Mouse (Mus musculus) heart, adult 2 months (tissue): Measurements from ENCODE around the gene Ift122. TPM values are rescaled to one million over a fixed set of nuclear protein-coding genes. Genes with fewer than 3 reads are reported as not detected.

ENCODE experiments used
- DNase-seq, 2 experiments: peaks; one replicate each; pipeline ENCODE4 v3.0.0; 2021
- H3K27ac ChIP-seq: fragments of 200-600 bp; 2 replicates; pipeline ENCODE4 v1.8.1; 2022
- H3K27me3 ChIP-seq: fragments of 200-500 bp; 2 replicates; pipeline ENCODE4 v1.6.1; 2012; ENCODE audit warnings: mild to moderate bottlenecking, low read length, inconsistent platforms, mixed read lengths; ENCODE audit not compliant: control insufficient read depth, insufficient read depth
- H3K36me3 ChIP-seq: fragments of 200-500 bp; 2 replicates; pipeline ENCODE4 v1.6.1; 2012; ENCODE audit warnings: low read length, inconsistent platforms; ENCODE audit not compliant: control insufficient read depth, insufficient read depth
- H3K4me1 ChIP-seq: fragments of 200-500 bp; 2 replicates; pipeline ENCODE4 v1.6.1; 2011; ENCODE audit warnings: low read length; ENCODE audit not compliant: control insufficient read depth, insufficient read depth
- H3K4me3 ChIP-seq: fragments of 200-600 bp; 2 replicates; pipeline ENCODE4 v1.8.1; 2022
- H3K79me2 ChIP-seq: fragments of 200-500 bp; replicated peaks from 2 replicates; pipeline ENCODE4 v1.6.1; 2012; ENCODE audit warnings: mild to moderate bottlenecking, inconsistent platforms, low read length, moderate library complexity, mixed read lengths; ENCODE audit not compliant: control insufficient read depth, insufficient read depth
- H3K9ac ChIP-seq: fragments of 200-500 bp; 2 replicates; pipeline ENCODE4 v1.6.1; 2012; ENCODE audit warnings: low read depth, mild to moderate bottlenecking, control low read depth, inconsistent platforms, low read length, mixed read lengths
- CTCF ChIP-seq: fragments of 200-600 bp; IDR thresholded peaks from 2 replicates; pipeline ENCODE4 v1.8.1; 2022; ENCODE audit warnings: antibody characterized with exemption, mild to moderate bottlenecking, moderate library complexity
- EP300 ChIP-seq: fragments of 200-500 bp; IDR thresholded peaks from 2 replicates; pipeline ENCODE4 v1.6.1; 2011; ENCODE audit warnings: low read depth, low read length, control low read depth; ENCODE audit not compliant: insufficient read depth
- POLR2A ChIP-seq: fragments of 200-500 bp; IDR thresholded peaks from 2 replicates; pipeline ENCODE4 v1.6.1; 2011; ENCODE audit warnings: mild to moderate bottlenecking, low read depth, low read length, control low read depth; ENCODE audit not compliant: insufficient read depth
- WGBS: fragments of 180-500 bp; shearing (Covaris S2); methylation state at CpG from one replicate; pipeline ENCODE4 v1.1.7; 2018; 5-methylcytosine and 5-hydroxymethylcytosine counted together
- intact Hi-C: fragments of 180-260 bp; cut with DNase I; formaldehyde crosslinking; loops from one replicate; pipeline ENCODE4 v1.15.1; 2025
- polyA plus RNA-seq: library from polyadenylated mRNA; depleted of rRNA; stranded (reverse); fragments of >200 nt; gene quantifications from 2 replicates; pipeline ENCODE4 v1.2.3, GENCODE M21; 2012
- total RNA-seq, 2 experiments: library from RNA; stranded (reverse); gene quantifications; 2 replicates each; pipeline ENCODE4 v1.2.3; 2021

Ift122 gene
- total and polyA plus RNA-seq, 3 experiments: 6.6 to 12.8 (median 7.3) TPM

DNA sequence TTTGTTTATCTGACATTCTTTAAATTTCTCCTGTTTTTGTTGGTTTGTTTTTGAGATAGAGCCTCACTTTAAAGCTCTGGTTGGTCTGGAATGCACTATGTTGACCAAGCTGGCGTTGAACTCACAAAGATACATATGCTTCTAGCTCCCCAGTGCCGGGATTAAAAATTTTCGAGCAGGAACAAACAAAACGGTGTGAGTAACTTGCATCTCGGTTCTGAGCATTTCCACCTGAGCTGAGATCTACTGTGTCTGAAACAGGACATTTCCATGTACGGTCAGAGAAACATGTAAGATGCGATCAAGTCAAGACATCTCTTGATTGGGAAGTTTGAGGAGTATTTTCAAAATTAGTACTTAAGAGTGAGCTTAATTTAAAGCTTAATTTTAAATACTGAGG lies 715 bp downstream of the Ift122 start:
- Histone ChIP-seq H3K79me2 (no peaks in the 10 kb centered on the region), H3K9ac (no peak overlapping the region), H3K4me3 (peak overlapping the region; percentile 75), H3K27ac (peak overlapping the region; percentile 75), H3K36me3 (no peaks in the 10 kb centered on the region), H3K4me1 (peaks cover 5% of the 10 kb centered on the region), H3K27me3 (no peaks in the 10 kb centered on the region)
- intact Hi-C loops: no loop called here
- TF ChIP-seq POLR2A (no peak), CTCF (no peak), EP300 (no peak)
- WGBS: 53% methylated on average over 7 of the region's 7 CpGs
- DNase-seq: no peak

DNA sequence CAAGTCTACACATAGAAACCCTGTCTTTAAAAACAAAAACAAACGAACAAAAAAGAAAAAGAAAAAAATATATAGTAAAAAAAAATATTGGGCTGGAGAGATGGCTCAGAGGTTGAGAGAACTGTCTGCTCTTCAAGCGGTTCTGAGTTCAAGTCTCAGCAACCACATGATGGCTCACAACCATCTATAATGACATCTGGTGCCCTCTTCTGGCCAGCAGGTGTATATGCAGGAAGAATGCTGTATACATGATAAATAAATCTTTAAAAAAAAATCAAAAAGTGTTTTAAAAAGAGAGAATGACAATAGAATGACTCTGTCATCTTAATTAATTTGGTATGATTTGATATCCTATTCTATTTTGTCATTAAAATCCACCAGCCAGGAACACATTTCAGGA lies 1.2 kb downstream of the Ift122 start:
- Histone ChIP-seq H3K9ac (no peak overlapping the region), H3K27ac (no peak overlapping the region), H3K79me2 (no peaks in the 10 kb centered on the region), H3K27me3 (no peaks in the 10 kb centered on the region), H3K4me1 (peaks cover 5% of the 10 kb centered on the region), H3K4me3 (no peak overlapping the region), H3K36me3 (no peaks in the 10 kb centered on the region)
- intact Hi-C loops: no loop called here
- TF ChIP-seq POLR2A (no peak), EP300 (no peak), CTCF (peak; percentile 74)
- WGBS: 66% methylated on average over 2 of the region's 2 CpGs
- DNase-seq: no peak

DNA sequence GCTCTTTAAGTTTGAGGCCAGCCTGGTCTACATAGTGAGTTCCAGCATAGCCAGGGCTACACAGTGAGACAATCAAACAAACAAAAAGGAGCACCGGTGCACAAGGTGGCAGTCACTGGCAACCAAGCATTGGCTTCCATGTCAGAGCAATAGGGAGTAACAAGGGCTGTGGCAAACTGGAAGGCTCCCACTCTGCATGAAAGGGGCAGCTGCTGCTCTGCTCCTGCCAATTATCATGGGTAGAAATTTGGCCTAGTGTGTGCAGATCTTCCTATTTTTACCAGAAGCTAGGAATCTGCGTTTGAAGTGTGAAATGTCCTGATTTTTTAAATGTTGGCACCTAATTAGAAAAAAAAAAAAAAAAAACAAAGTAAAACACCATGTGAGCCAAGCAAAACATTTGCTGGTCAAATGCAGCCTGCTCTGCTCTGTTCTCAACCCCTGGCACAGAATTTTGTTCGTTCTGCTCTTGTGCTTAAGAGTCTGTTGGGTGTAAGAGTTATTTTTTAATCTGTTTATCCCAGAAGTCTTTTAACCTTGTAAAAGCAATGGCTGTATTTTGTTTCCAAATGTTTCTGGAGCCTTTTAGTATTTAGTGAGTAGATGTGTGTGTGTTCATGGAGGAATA lies 2.6 kb downstream of the Ift122 start:
- 60% methylated on average over 3 of the region's 3 CpGs for WGBS
- Histone ChIP-seq H3K9ac (no peak overlapping the region), H3K4me1 (peaks cover 5% of the 10 kb centered on the region), H3K36me3 (no peaks in the 10 kb centered on the region), H3K4me3 (no peak overlapping the region), H3K27me3 (no peaks in the 10 kb centered on the region), H3K27ac (peak overlapping the region; percentile 24; the same call in 1 of the 2 replicates), H3K79me2 (no peaks in the 10 kb centered on the region)
- no peak for DNase-seq
- intact Hi-C loops: no loop called here
- no peak for TF ChIP-seq CTCF
- no peak for TF ChIP-seq POLR2A
- no peak for TF ChIP-seq EP300

DNA sequence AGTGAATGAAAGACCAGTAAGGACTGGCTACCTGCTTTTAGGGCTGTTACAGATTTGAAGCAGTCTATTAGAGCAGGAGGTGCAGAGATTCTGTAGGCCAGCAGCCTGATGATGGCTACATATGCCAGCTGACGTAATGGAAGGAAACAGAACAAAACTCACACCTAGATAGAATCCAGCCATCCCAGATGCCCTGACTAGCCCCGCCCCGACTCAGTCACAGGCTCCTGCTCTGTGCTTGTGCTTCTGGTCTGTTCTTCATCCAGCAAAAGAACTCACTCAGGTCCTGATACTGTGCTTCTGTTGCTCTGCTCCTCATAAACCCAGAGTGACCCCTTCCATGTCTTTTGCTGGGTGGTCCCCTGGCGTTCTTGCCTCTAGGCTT lies 3.1 kb downstream of the Ift122 start:
- TF ChIP-seq POLR2A (no peak), EP300 (no peak), CTCF (no peak)
- Histone ChIP-seq H3K27me3 (no peaks in the 10 kb centered on the region), H3K36me3 (no peaks in the 10 kb centered on the region), H3K79me2 (no peaks in the 10 kb centered on the region), H3K4me1 (peaks cover 5% of the 10 kb centered on the region), H3K4me3 (no peak overlapping the region), H3K9ac (no peak overlapping the region), H3K27ac (peak overlapping the region; percentile 24; the same call in 1 of the 2 replicates)
- DNase-seq: no peak
- intact Hi-C loops: no loop called here
- 73% methylated on average over 4 of the region's 4 CpGs for WGBS

DNA sequence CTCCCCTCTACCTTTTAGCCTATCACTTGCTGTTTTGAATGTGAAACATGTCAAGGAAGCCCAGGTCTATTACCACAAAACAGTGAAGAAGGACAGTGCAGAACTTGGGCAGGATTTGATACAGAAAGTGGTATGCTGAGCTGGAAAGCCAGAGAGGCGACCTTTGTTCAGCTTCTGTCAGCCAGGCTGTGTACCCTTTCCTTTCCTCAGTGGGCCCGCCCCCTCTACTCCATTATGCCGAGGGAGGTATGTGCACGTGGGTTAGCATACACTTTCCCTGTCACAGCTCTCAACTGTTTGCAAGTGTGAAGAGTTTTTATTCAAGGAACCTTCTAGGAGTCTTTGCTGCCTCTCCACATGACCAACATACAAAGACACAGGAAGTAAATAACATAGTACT lies 6.0 kb downstream of the Ift122 start:
- no peak for TF ChIP-seq EP300
- TF ChIP-seq POLR2A: no peak
- no peak for TF ChIP-seq CTCF
- H3K36me3 ChIP-seq: peaks cover 2% of the 10 kb centered on the region; the same call in 1 of the 2 replicates
- intact Hi-C loops: no loop called here
- H3K4me1 ChIP-seq: peaks cover 5% of the 10 kb centered on the region
- no peaks in the 10 kb centered on the region for H3K79me2 ChIP-seq
- H3K9ac ChIP-seq: no peak overlapping the region
- 63% methylated on average over 4 of the region's 4 CpGs for WGBS
- DNase-seq: no peak
- no peak overlapping the region for H3K27ac ChIP-seq
- no peak overlapping the region for H3K4me3 ChIP-seq
- H3K27me3 ChIP-seq: no peaks in the 10 kb centered on the region

DNA sequence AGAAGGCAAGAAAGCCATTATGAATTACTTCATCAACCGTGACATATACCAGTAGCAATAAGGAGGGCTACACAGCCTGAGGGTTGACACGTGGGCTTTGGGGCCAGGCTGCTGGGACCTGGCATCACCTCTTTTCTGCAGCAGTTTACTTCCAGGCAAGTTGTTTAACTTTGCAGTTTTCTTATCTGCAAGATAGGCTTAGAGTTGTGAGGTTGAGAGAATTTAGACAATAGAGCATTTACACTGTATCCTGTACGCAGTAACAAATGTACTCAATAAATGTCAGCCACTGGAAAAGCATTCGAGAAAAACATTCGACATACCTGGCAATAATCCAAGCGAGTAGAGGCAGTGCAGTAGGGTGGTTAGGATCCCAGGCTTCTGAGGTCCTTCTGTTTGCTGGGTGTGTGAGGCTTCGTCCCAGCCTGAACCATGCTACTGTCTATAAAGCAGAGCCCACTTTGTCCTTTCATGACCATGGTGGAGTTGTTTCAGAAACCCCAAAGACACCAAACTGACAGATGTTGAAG lies 6.8 kb downstream of the Ift122 start:
- 40% methylated on average over 7 of the region's 7 CpGs for WGBS
- Histone ChIP-seq H3K36me3 (peaks cover 2% of the 10 kb centered on the region; the same call in 1 of the 2 replicates), H3K4me3 (no peak overlapping the region), H3K4me1 (peaks cover 5% of the 10 kb centered on the region), H3K79me2 (no peaks in the 10 kb centered on the region), H3K27ac (no peak overlapping the region), H3K27me3 (no peaks in the 10 kb centered on the region), H3K9ac (no peak overlapping the region)
- DNase-seq: no peak
- TF ChIP-seq CTCF: no peak
- TF ChIP-seq EP300: no peak
- TF ChIP-seq POLR2A: no peak
- intact Hi-C loops: no loop called here
